Mouse (Mus musculus): ENCODE measurements around the gene Lpin2.
A peak's percentile ranks its signal among the peaks of the same experiment; 100 is the strongest.

Gene Lpin2

GRCm38 (mm10) chr17:71196415-71196814 lies 14.1 kb downstream of the Lpin2 start:
- peak; percentile 61 for DNase-seq (ENCODE audit: extremely low read depth, insufficient read length, low spot score)

GRCm38 (mm10) chr17:71199346-71199745 lies 17.0 kb downstream of the Lpin2 start:
- DNase-seq (ENCODE audit: extremely low read depth, insufficient read length, low spot score), result no peak

GRCm38 (mm10) chr17:71202136-71202535 lies 19.8 kb downstream of the Lpin2 start:
- DNase-seq (ENCODE audit: extremely low read depth, insufficient read length, low spot score), result no peak

GRCm38 (mm10) chr17:71203998-71204808 lies 21.8 kb downstream of the Lpin2 start:
- DNase-seq (ENCODE audit: extremely low read depth, insufficient read length, low spot score), result no peak

GRCm38 (mm10) chr17:71204809-71205091 lies 22.4 kb downstream of the Lpin2 start:
- no peak for DNase-seq (ENCODE audit: extremely low read depth, insufficient read length, low spot score)

- DNase-seq (ENCODE audit: extremely low read depth, insufficient read length, low spot score), result no peak
Observed at GRCm38 (mm10) chr17:71206136-71206893, 24.0 kb downstream of the Lpin2 start.

- DNase-seq (ENCODE audit: extremely low read depth, insufficient read length, low spot score), result no peak
Observed at GRCm38 (mm10) chr17:71207268-71207667, 24.9 kb downstream of the Lpin2 start.

GRCm38 (mm10) chr17:71208376-71208775 lies 26.0 kb downstream of the Lpin2 start:
- DNase-seq (ENCODE audit: extremely low read depth, insufficient read length, low spot score), result no peak

GRCm38 (mm10) chr17:71208921-71209320 lies 26.6 kb downstream of the Lpin2 start:
- DNase-seq (ENCODE audit: extremely low read depth, insufficient read length, low spot score), result no peak

GRCm38 (mm10) chr17:71209936-71210335 lies 27.6 kb downstream of the Lpin2 start:
- DNase-seq (ENCODE audit: extremely low read depth, insufficient read length, low spot score), result no peak

- DNase-seq (ENCODE audit: extremely low read depth, insufficient read length, low spot score), result no peak
Observed at GRCm38 (mm10) chr17:71211962-71212646, 29.7 kb downstream of the Lpin2 start.

- DNase-seq (ENCODE audit: extremely low read depth, insufficient read length, low spot score), result no peak
Observed at GRCm38 (mm10) chr17:71213666-71214065, 31.3 kb downstream of the Lpin2 start.

- no peak for DNase-seq (ENCODE audit: extremely low read depth, insufficient read length, low spot score)
Observed at GRCm38 (mm10) chr17:71214514-71215240, 32.3 kb downstream of the Lpin2 start.

- no peak for DNase-seq (ENCODE audit: extremely low read depth, insufficient read length, low spot score)
Observed at GRCm38 (mm10) chr17:71215241-71215839, 33.0 kb downstream of the Lpin2 start.

GRCm38 (mm10) chr17:71216263-71216662 lies 33.9 kb downstream of the Lpin2 start:
- DNase-seq (ENCODE audit: extremely low read depth, insufficient read length, low spot score), result no peak

GRCm38 (mm10) chr17:71217111-71217685 lies 34.8 kb downstream of the Lpin2 start:
- DNase-seq (ENCODE audit: extremely low read depth, insufficient read length, low spot score), result no peak

GRCm38 (mm10) chr17:71221383-71221782 lies 39.0 kb downstream of the Lpin2 start:
- DNase-seq (ENCODE audit: extremely low read depth, insufficient read length, low spot score), result no peak

- no peak for DNase-seq (ENCODE audit: extremely low read depth, insufficient read length, low spot score)
Observed at GRCm38 (mm10) chr17:71223676-71224075, 41.3 kb downstream of the Lpin2 start.

- DNase-seq (ENCODE audit: extremely low read depth, insufficient read length, low spot score), result no peak
Observed at GRCm38 (mm10) chr17:71224521-71224920, 42.2 kb downstream of the Lpin2 start.

GRCm38 (mm10) chr17:71225091-71225490 lies 42.7 kb downstream of the Lpin2 start:
- DNase-seq (ENCODE audit: extremely low read depth, insufficient read length, low spot score), result no peak

Measured in 3134 (cell line).